Mouse (Mus musculus) MEL (cell line): Measurements from ENCODE around the gene Dcaf4. TPM values are rescaled to one million over a fixed set of nuclear protein-coding genes. Genes with fewer than 3 reads are reported as not detected.

Experiments
- DNase-seq: peaks from one replicate; pipeline ENCODE4 v3.0.0; 2011; ENCODE audit warnings: low read depth, low spot score
- H3K27ac ChIP-seq: 2 replicates; pipeline ENCODE4 v1.5.1; 2012; ENCODE audit warnings: low read depth, mild to moderate bottlenecking, control low read depth, low read length, moderate library complexity; ENCODE audit not compliant: control insufficient read depth
- H3K27me3 ChIP-seq, 2 experiments: fragments of 150-350 bp in 1 of 2; sonication (generic) in 1 of 2; 2 replicates each; pipeline ENCODE4 v1.6.1; 2012; ENCODE audit warnings: low read length in 2 of 2, mild to moderate bottlenecking in 2 of 2, improper control_type of control experiment in 1 of 2, moderate library complexity in 1 of 2; ENCODE audit not compliant: insufficient read depth in 2 of 2, control insufficient read depth in 1 of 2
- H3K36me3 ChIP-seq, 2 experiments: 2 replicates each; pipeline ENCODE4 v1.6.1; 2012 to 2014; ENCODE audit warnings: low read length in 2 of 2, improper control_type of control experiment in 1 of 2, inconsistent platforms in 1 of 2, mild to moderate bottlenecking in 1 of 2; ENCODE audit not compliant: insufficient read depth in 2 of 2, control insufficient read depth in 1 of 2
- H3K4me1 ChIP-seq, 2 experiments: fragments of 150-350 bp in 1 of 2; sonication (generic) in 1 of 2; 2 replicates each; pipeline ENCODE4 v1.6.1; 2012; ENCODE audit warnings: low read length in 2 of 2, improper control_type of control experiment in 1 of 2, mild to moderate bottlenecking in 1 of 2; ENCODE audit not compliant: insufficient read depth in 2 of 2, control insufficient read depth in 1 of 2
- H3K4me3 ChIP-seq, 2 experiments: fragments of 150-350 bp in 1 of 2; sonication (generic) in 1 of 2; 2 replicates each; pipeline ENCODE4 v1.5.1; 2012; ENCODE audit warnings: low read depth in 2 of 2, low read length in 2 of 2, mild to moderate bottlenecking in 2 of 2, moderate library complexity in 2 of 2, control low read depth in 1 of 2, improper control_type of control experiment in 1 of 2; ENCODE audit not compliant: control insufficient read depth in 1 of 2, insufficient read depth in 1 of 2
- H3K79me2 ChIP-seq: 2 replicates; pipeline ENCODE4 v1.6.1; 2012; ENCODE audit warnings: mild to moderate bottlenecking, low read length, moderate library complexity; ENCODE audit not compliant: control insufficient read depth, poor library complexity, insufficient read depth
- H3K9ac ChIP-seq: 2 replicates; pipeline ENCODE4 v1.6.1; 2012; ENCODE audit warnings: low read depth, mild to moderate bottlenecking, control low read depth, low read length, moderate library complexity; ENCODE audit not compliant: control insufficient read depth, poor library complexity, severe bottlenecking
- H3K9me3 ChIP-seq: fragments of 150-350 bp; sonication (generic); replicated peaks from 2 replicates; pipeline ENCODE4 v1.6.1; 2012; ENCODE audit warnings: mild to moderate bottlenecking, low read length, improper control_type of control experiment, moderate library complexity; ENCODE audit not compliant: insufficient read depth
- CHD1 ChIP-seq: IDR thresholded peaks from 2 replicates; pipeline ENCODE4 v1.6.1; 2012; ENCODE audit warnings: low read depth, mild to moderate bottlenecking, inconsistent platforms, low read length, improper control_type of control experiment
- CHD2 ChIP-seq: IDR thresholded peaks from 2 replicates; pipeline ENCODE4 v1.6.1; 2011; ENCODE audit warnings: low read length, improper control_type of control experiment
- ELF1 ChIP-seq: IDR thresholded peaks from 2 replicates; pipeline ENCODE4 v1.6.1; 2014; ENCODE audit warnings: low read depth, mild to moderate bottlenecking, inconsistent platforms, low read length, improper control_type of control experiment, moderate library complexity
- EP300 ChIP-seq, 2 experiments: IDR thresholded peaks; 2 replicates each; pipeline ENCODE4 v1.6.1; 2011; ENCODE audit warnings: improper control_type of control experiment in 2 of 2, low read length in 2 of 2, low read depth in 1 of 2, mild to moderate bottlenecking in 1 of 2
- ETS1 ChIP-seq: IDR thresholded peaks from 2 replicates; pipeline ENCODE4 v1.6.1; 2012; ENCODE audit warnings: low read depth, mild to moderate bottlenecking, inconsistent platforms, low read length, improper control_type of control experiment, moderate library complexity
- GABPA ChIP-seq: IDR thresholded peaks from 2 replicates; pipeline ENCODE4 v1.6.1; 2012; ENCODE audit warnings: low read depth, mild to moderate bottlenecking, inconsistent platforms, low read length, improper control_type of control experiment, moderate library complexity
- GATA1 ChIP-seq: IDR thresholded peaks from 2 replicates; pipeline ENCODE4 v1.6.1; 2011; ENCODE audit warnings: low read depth, low read length, improper control_type of control experiment
- HCFC1 ChIP-seq: IDR thresholded peaks from 2 replicates; pipeline ENCODE4 v1.6.1; 2012; ENCODE audit warnings: low read depth, mild to moderate bottlenecking, inconsistent platforms, low read length, improper control_type of control experiment, moderate library complexity
- KAT2A ChIP-seq: conservative IDR thresholded peaks from 2 replicates; pipeline ENCODE4 v1.6.1; 2012; ENCODE audit warnings: low read depth, low read length, improper control_type of control experiment, inconsistent platforms
- MAFK ChIP-seq: IDR thresholded peaks from 2 replicates; pipeline ENCODE4 v1.6.1; 2011; ENCODE audit warnings: low read depth, mild to moderate bottlenecking, low read length, improper control_type of control experiment, borderline replicate concordance
- MAX ChIP-seq: IDR thresholded peaks from 2 replicates; pipeline ENCODE4 v1.6.1; 2011; ENCODE audit warnings: low read length, improper control_type of control experiment
- MYC ChIP-seq: IDR thresholded peaks from 2 replicates; pipeline ENCODE4 v1.6.1; 2011; ENCODE audit warnings: low read depth, mild to moderate bottlenecking, low read length, improper control_type of control experiment, moderate library complexity
- NELFE ChIP-seq: IDR thresholded peaks from 2 replicates; pipeline ENCODE4 v1.6.1; 2011; ENCODE audit warnings: low read depth, low read length, improper control_type of control experiment
- NRF1 ChIP-seq: IDR thresholded peaks from 2 replicates; pipeline ENCODE4 v1.6.1; 2014; ENCODE audit warnings: low read depth, mild to moderate bottlenecking, inconsistent platforms, low read length, improper control_type of control experiment, moderate library complexity; ENCODE audit not compliant: poor library complexity, insufficient read depth, severe bottlenecking
- POLR2AphosphoS2 ChIP-seq: IDR thresholded peaks from 2 replicates; pipeline ENCODE4 v1.6.1; 2011; ENCODE audit warnings: low read length, improper control_type of control experiment
- RAD21 ChIP-seq: IDR thresholded peaks from 2 replicates; pipeline ENCODE4 v1.6.1; 2011; ENCODE audit warnings: mild to moderate bottlenecking, low read depth, low read length, improper control_type of control experiment
- SIN3A ChIP-seq: IDR thresholded peaks from 2 replicates; pipeline ENCODE4 v1.6.1; 2012; ENCODE audit warnings: low read length, improper control_type of control experiment, inconsistent platforms
- SMC3 ChIP-seq: IDR thresholded peaks from 2 replicates; pipeline ENCODE4 v1.6.1; 2011; ENCODE audit warnings: low read depth, low read length, improper control_type of control experiment
- UBTF ChIP-seq: IDR thresholded peaks from 2 replicates; pipeline ENCODE4 v1.6.1; 2012; ENCODE audit warnings: low read depth, mild to moderate bottlenecking, inconsistent platforms, low read length, improper control_type of control experiment, moderate library complexity, borderline replicate concordance; ENCODE audit not compliant: insufficient read depth
- USF2 ChIP-seq, 2 experiments: IDR thresholded peaks; 2 replicates each; pipeline ENCODE4 v1.6.1; 2011 to 2012; ENCODE audit warnings: improper control_type of control experiment in 2 of 2, low read length in 2 of 2, borderline replicate concordance in 1 of 2, inconsistent platforms in 1 of 2, low read depth in 1 of 2, mild to moderate bottlenecking in 1 of 2; ENCODE audit not compliant: insufficient read depth in 1 of 2
- ZC3H11A ChIP-seq: IDR thresholded peaks from 2 replicates; pipeline ENCODE4 v1.6.1; 2012; ENCODE audit warnings: low read depth, mild to moderate bottlenecking, inconsistent platforms, low read length, improper control_type of control experiment
- ZKSCAN1 ChIP-seq: IDR thresholded peaks from 2 replicates; pipeline ENCODE4 v1.6.1; 2012; ENCODE audit warnings: low read depth, mild to moderate bottlenecking, inconsistent platforms, low read length, improper control_type of control experiment, moderate library complexity
- ZMIZ1 ChIP-seq: IDR thresholded peaks from 2 replicates; pipeline ENCODE4 v1.6.1; 2012; ENCODE audit warnings: low read depth, mild to moderate bottlenecking, inconsistent platforms, low read length, improper control_type of control experiment, moderate library complexity
- ZNF384 ChIP-seq: IDR thresholded peaks from 2 replicates; pipeline ENCODE4 v1.6.1; 2012; ENCODE audit warnings: low read depth, mild to moderate bottlenecking, inconsistent platforms, low read length, improper control_type of control experiment
- polyA plus RNA-seq, 2 experiments: library from polyadenylated mRNA; stranded (reverse) in 1 of 2; unstranded in 1 of 2; fragments of >175 nt in 1 of 2; fragments of >200 nt in 1 of 2; gene quantifications; 2 replicates each; pipeline versions ENCODE4 v1.2.1 to v1.2.4; 2012; ENCODE audit warnings: low replicate concordance in 2 of 2, low read depth in 1 of 2; ENCODE audit not compliant: insufficient read length in 2 of 2, insufficient read depth in 1 of 2, missing spikeins in 1 of 2
- total RNA-seq: library from RNA; depleted of rRNA; stranded (reverse); fragments of 300-350 nt; gene quantifications from 2 replicates; pipeline ENCODE4 v1.2.3, GENCODE M21; 2012

The Dcaf4 gene
- total and polyA plus RNA-seq, 3 experiments: 25.7 to 35.9 TPM; not detected in 1

- TF ChIP-seq ETS1: peak; percentile 69; the same call in 1 of the 2 replicates
- no peak for TF ChIP-seq MYC
- no peak for TF ChIP-seq ZKSCAN1
- TF ChIP-seq ZMIZ1: no peak
- 0 out of 2 replicates have a peak, but pooled peaks have one; percentile 15 for TF ChIP-seq HCFC1
- no peak for TF ChIP-seq USF2 (IDR thresholded peaks at IDR 0.05; ENCODE audit: borderline replicate concordance in 1 of 2, insufficient read depth in 1 of 2, low read depth in 1 of 2, low read length in 2 of 2)
- 0 out of 2 replicates have a peak, but pooled peaks have one; percentile 20 for TF ChIP-seq SMC3
- TF ChIP-seq UBTF: no peak
- TF ChIP-seq RAD21: no peak
- no peak for TF ChIP-seq NELFE
- no peak for TF ChIP-seq MAX
- 0 out of 2 replicates have a peak, but pooled peaks have one; percentile 7 for TF ChIP-seq ZC3H11A
- no peak for TF ChIP-seq MAFK
- TF ChIP-seq CHD1: no peak
- TF ChIP-seq NRF1: peak; percentile 70
- TF ChIP-seq GABPA: no peak
- TF ChIP-seq POLR2AphosphoS2: no peak
- no peak for TF ChIP-seq ELF1
- no peak for TF ChIP-seq CHD2
- TF ChIP-seq SIN3A: no peak
- TF ChIP-seq EP300 (IDR thresholded peaks at IDR 0.05; ENCODE audit: low read depth in 1 of 2, low read length in 2 of 2): peak; percentile 61 to 65; a peak in 3 of 4 replicates
Measured at GRCm38 (mm10) chr12:83479818-83480401, 40.4 kb upstream of the Dcaf4 start (continued).

GRCm38 (mm10) chr12:83481439-83481838 lies 38.8 kb upstream of the Dcaf4 start:
- no peak for DNase-seq
- peaks cover 3% of the 10 kb centered on the region; the same call in 1 of the 2 replicates for H3K79me2 ChIP-seq
- H3K4me3 ChIP-seq: no peak overlapping the region
- no peaks in the 10 kb centered on the region for H3K9me3 ChIP-seq
- H3K9ac ChIP-seq: no peak overlapping the region
- no peak for TF ChIP-seq USF2 (IDR thresholded peaks at IDR 0.05; ENCODE audit: borderline replicate concordance in 1 of 2, insufficient read depth in 1 of 2, low read depth in 1 of 2, low read length in 2 of 2)
- TF ChIP-seq MYC: no peak
- TF ChIP-seq KAT2A: no peak
- no peak for TF ChIP-seq ZC3H11A
- no peak for TF ChIP-seq MAFK
- no peak for TF ChIP-seq ZNF384
- TF ChIP-seq SMC3: no peak
- no peak for TF ChIP-seq GATA1
- TF ChIP-seq HCFC1: no peak
- TF ChIP-seq, all 39 proteins: peak for 0
- Histone ChIP-seq H3K27ac (no peak overlapping the region), H3K27me3 (no peaks in the 10 kb centered on the region), H3K36me3 (peaks cover 0 to 12% of the 10 kb centered on the region in 2 experiments; a peak in 2 of 4 replicates), H3K4me1 (peaks cover 0 to 27% of the 10 kb centered on the region in 2 experiments; a peak in 2 of 4 replicates)
